Mouse (Mus musculus): ENCODE results near the gene Suds3. TPM values are rescaled to one million over a fixed set of nuclear protein-coding genes. Genes with fewer than 3 reads are reported as not detected.

Gene Suds3
- total RNA-seq, 2 experiments from 2014 or later = 72.6 to 81.8 TPM

GRCm38 (mm10) chr5:117042661-117043060 is 73.3 kb downstream of the Suds3 start:
- DNase-seq = no peak

Other genes with a start within 250 kb of the Suds3 start
- 1 to 10 TPM; 4.4 to 5.8 TPM for gene Taok3, start 4.0 kb upstream of the Suds3 start, total RNA-seq (2021)
- 100 to 1,000 TPM; 289 to 323 TPM for gene Pebp1, start 171.5 kb upstream of the Suds3 start, total RNA-seq (2021)
- 1 to 10 TPM; 5.0 to 5.5 TPM for gene Vsig10, start 203.0 kb upstream of the Suds3 start, total RNA-seq (2021)
- gene Wsb2, start 241.2 kb upstream of the Suds3 start, total RNA-seq (2021) = 10 to 100 TPM; 75.4 to 83.4 TPM

Measured in gastrocnemius, postnatal 25 days (tissue).